Mouse (Mus musculus) kidney, adult 2 months (tissue): ENCODE data around the gene B3gnt8. TPM values are rescaled to one million over a fixed set of nuclear protein-coding genes. Genes with fewer than 3 reads are reported as not detected.

Experiments used
- DNase-seq: peaks from one replicate; pipeline ENCODE4 v3.0.0; 2021
- H3K27ac ChIP-seq: fragments of 200-500 bp; 2 replicates; pipeline ENCODE4 v1.5.1; 2012; ENCODE audit warnings: low read depth, low read length, control low read depth, inconsistent platforms; ENCODE audit not compliant: insufficient read depth
- H3K27me3 ChIP-seq: fragments of 200-500 bp; replicated peaks from 2 replicates; pipeline ENCODE4 v1.6.1; 2012; ENCODE audit warnings: mild to moderate bottlenecking, moderate library complexity, low read length, inconsistent platforms; ENCODE audit not compliant: control insufficient read depth, insufficient read depth
- H3K36me3 ChIP-seq: fragments of 200-500 bp; 2 replicates; pipeline ENCODE4 v1.6.1; 2012; ENCODE audit warnings: mild to moderate bottlenecking, moderate library complexity, low read length, inconsistent platforms; ENCODE audit not compliant: control insufficient read depth, insufficient read depth
- H3K4me1 ChIP-seq: fragments of 200-500 bp; 2 replicates; pipeline ENCODE4 v1.6.1; 2011; ENCODE audit warnings: low read length; ENCODE audit not compliant: control insufficient read depth, insufficient read depth
- H3K4me3 ChIP-seq: fragments of 200-500 bp; 2 replicates; pipeline ENCODE4 v1.5.1; 2011; ENCODE audit warnings: mild to moderate bottlenecking, low read depth, low read length, control low read depth; ENCODE audit not compliant: insufficient read depth
- CTCF ChIP-seq: fragments of 200-500 bp; conservative IDR thresholded peaks from 2 replicates; pipeline ENCODE4 v1.5.1; 2011; ENCODE audit warnings: low read depth, mild to moderate bottlenecking, control low read depth, low read length, moderate library complexity, mixed read lengths; ENCODE audit not compliant: insufficient read depth, insufficient read length
- POLR2A ChIP-seq: fragments of 200-500 bp; IDR thresholded peaks from one replicate; pipeline ENCODE4 v1.6.1; 2011; ENCODE audit warnings: low read depth, low read length, control low read depth
- WGBS: fragments of 180-500 bp; shearing (Covaris S2); methylation state at CpG from one replicate; pipeline ENCODE4 v1.1.7; 2018; 5-methylcytosine and 5-hydroxymethylcytosine counted together
- polyA plus RNA-seq: library from polyadenylated mRNA; depleted of rRNA; stranded (reverse); fragments of >200 nt; gene quantifications from 2 replicates; pipeline ENCODE4 v1.2.3, GENCODE M21; 2012

The B3gnt8 gene
- polyA plus RNA-seq, 1 experiment: 9.6 TPM

DNA sequence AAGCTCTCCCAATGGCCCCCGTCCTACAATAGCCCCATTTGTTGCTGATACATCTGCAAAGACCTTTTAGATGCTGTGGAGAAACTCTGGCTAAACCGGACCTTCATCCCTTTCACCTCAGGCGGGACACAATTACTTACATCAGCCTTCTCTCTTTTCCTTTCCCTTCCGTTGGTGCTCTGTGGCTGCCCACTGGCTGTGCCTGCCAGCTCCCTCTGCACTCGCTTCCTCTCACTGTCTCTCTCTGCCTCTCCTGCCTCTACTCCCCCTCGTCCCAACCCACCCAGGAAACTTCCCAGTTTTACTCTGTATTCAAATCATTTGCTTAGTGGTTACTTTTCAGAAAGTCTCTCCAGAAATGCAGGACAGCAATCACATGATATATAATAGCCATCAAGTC lies 16.4 kb upstream of the B3gnt8 start:
- Histone ChIP-seq H3K4me3 (no peak overlapping the region), H3K27ac (no peak overlapping the region), H3K27me3 (no peaks in the 10 kb centered on the region), H3K36me3 (no peaks in the 10 kb centered on the region), H3K4me1 (peaks cover 7% of the 10 kb centered on the region; the same call in 1 of the 2 replicates)
- 40% methylated on average over 6 of the region's 6 CpGs for WGBS
- DNase-seq: no peak
- no peak for TF ChIP-seq CTCF
- TF ChIP-seq POLR2A: no peak

DNA sequence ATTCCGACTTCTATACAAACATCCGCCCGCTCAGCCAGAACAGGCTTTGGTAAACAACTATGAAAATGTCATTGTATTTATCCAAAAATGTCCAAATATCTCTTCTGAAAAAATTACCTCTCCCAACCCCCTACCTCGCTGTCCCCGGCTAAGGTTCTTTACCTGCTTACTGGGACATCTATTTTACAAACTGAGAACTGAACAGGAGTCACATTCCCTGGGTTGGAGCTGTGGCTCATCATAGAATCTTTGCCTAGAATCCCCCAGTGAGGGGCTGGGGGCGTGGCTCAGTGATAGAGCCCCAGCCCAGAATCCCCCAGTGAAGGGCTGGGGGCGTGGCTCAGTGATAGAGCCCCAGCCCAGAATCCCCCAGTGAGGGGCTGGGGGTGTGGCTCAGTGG lies 15.0 kb upstream of the B3gnt8 start:
- no peaks in the 10 kb centered on the region for H3K36me3 ChIP-seq

GRCm38 (mm10) chr7:25614086-25614485 lies 12.4 kb upstream of the B3gnt8 start:
- no peak for DNase-seq
- H3K27me3 ChIP-seq: no peaks in the 10 kb centered on the region
- 92% methylated on average over 5 of the region's 5 CpGs for WGBS
- TF ChIP-seq CTCF (no peak), POLR2A (no peak)
- H3K4me1 ChIP-seq: peaks cover 10% of the 10 kb centered on the region; the same call in 1 of the 2 replicates
- H3K27ac ChIP-seq: no peak overlapping the region
- peak overlapping the region; percentile 4 for H3K4me3 ChIP-seq
- H3K36me3 ChIP-seq: no peaks in the 10 kb centered on the region

More for the DNA sequence above, 15.0 kb upstream of the B3gnt8 start:
- WGBS: 60% methylated on average over 7 of the region's 7 CpGs
- peaks cover 12% of the 10 kb centered on the region; the same call in 1 of the 2 replicates for H3K4me1 ChIP-seq
- no peak overlapping the region for H3K4me3 ChIP-seq
- no peak overlapping the region for H3K27ac ChIP-seq
- no peaks in the 10 kb centered on the region for H3K27me3 ChIP-seq
- no peak for TF ChIP-seq POLR2A
- TF ChIP-seq CTCF: no peak
- no peak for DNase-seq

DNA sequence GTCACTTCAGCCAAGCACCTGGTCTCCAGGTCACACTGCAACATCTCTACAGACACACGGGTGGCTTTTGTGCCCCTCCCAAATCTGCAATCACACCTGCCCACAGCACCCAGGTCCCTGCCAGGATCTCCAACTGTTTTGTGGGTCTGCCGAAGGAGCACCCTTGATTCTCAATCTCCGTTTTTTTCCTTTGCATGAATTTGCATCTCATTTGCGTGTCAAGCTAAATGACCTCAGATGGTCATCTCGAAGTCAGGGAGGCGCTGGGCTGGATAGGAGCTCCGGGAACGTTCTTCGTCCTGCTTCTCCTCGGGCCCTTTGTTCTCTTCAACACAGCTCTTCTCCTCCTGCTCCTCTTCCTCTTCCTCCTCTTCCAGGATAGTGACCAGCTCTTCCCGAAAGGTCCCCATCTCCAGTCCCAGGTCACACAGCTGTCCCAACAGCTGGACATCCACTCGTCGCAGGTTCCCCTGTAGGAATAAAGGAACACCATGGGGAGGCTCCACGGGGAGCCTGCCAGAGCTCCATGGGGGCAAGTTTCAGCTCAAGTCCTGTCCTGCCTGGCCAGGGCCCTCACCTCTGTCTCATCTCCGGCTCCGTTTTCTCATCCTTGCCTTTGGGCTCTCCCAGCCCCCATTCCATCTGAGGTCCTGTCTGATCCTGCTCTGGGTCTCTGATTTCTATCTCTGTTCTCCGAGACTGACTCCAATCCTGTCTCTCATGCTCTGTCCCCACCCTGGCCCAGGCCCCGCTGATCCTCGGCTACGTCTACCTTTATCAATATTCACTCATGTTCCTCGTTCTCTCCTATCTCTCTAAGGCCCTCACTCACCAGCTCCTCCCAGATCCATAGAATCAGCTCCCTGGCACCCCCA lies 11.4 kb upstream of the B3gnt8 start:
- TF ChIP-seq CTCF (no peak), POLR2A (peak; percentile 32)
- peaks cover 10% of the 10 kb centered on the region; the same call in 1 of the 2 replicates for H3K4me1 ChIP-seq
- H3K27ac ChIP-seq: peak overlapping the region; percentile 83
- H3K36me3 ChIP-seq: no peaks in the 10 kb centered on the region
- H3K27me3 ChIP-seq: no peaks in the 10 kb centered on the region
- H3K4me3 ChIP-seq: peak overlapping the region; percentile 52
- 43% methylated on average over 21 of the region's 21 CpGs for WGBS
- DNase-seq: peak; percentile 78

DNA sequence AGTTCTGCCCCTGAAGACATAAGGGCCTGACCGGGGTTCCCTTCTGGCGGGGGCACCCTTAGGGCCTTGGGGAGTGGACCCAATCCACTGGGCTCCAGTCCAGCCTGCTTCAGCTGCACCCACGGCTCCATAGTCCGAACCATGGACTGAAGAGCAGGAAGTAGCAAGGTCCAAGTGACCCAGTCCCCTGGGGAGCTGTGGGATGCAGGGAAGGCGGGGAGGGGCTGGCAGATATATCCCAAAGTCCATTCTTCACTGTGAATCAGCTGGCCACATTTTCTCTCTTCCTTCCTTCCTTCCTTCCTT lies 10.8 kb upstream of the B3gnt8 start, which contains the start of gene Erich4:
Gene Erich4, minus strand, starts transcription at position 187 of the 306 bp plus-strand sequence.
- Histone ChIP-seq H3K4me3 (peak within 1 kb of the TSS; percentile 52), H3K4me1 (peaks cover 12% of the 10 kb centered on the region; the same call in 1 of the 2 replicates), H3K36me3 (no peaks in the 10 kb centered on the region), H3K27ac (peak within 1 kb of the TSS; percentile 83), H3K27me3 (no peaks in the 10 kb centered on the region)
- TF ChIP-seq POLR2A (no peak), CTCF (no peak)
- WGBS: 40% methylated on average over 5 of the region's 5 CpGs
- DNase-seq: peak; percentile 94

- TF ChIP-seq CTCF: no peak
- no peak for TF ChIP-seq POLR2A
Measured at GRCm38 (mm10) chr7:25617376-25618160, 8.9 kb upstream of the B3gnt8 start.

More at GRCm38 (mm10) chr7:25617376-25618160, 8.9 kb upstream of the B3gnt8 start:
- no peak overlapping the region for H3K27ac ChIP-seq
- no peaks in the 10 kb centered on the region for H3K27me3 ChIP-seq
- H3K4me3 ChIP-seq: no peak overlapping the region
- H3K4me1 ChIP-seq: peaks cover 12% of the 10 kb centered on the region; the same call in 1 of the 2 replicates
- DNase-seq: no peak
- WGBS: 89% methylated on average over 10 of the region's 10 CpGs
- H3K36me3 ChIP-seq: no peaks in the 10 kb centered on the region
